Mouse (Mus musculus) yolk sac, embryonic 10.5 days (tissue): ENCODE data around the gene D230025D16Rik.
A peak's percentile ranks its signal among the peaks of the same experiment; 100 is the strongest.
"Not testable (repeated sequence)": the region's sequence is repeated elsewhere in the genome, so short reads cannot be mapped to it uniquely, and the experiment has no call there.

ENCODE experiments used
- DNase-seq: peaks from one replicate; pipeline ENCODE4 v3.0.0-alpha.2; 2017; ENCODE audit warnings: low spot score

Gene D230025D16Rik

DNA sequence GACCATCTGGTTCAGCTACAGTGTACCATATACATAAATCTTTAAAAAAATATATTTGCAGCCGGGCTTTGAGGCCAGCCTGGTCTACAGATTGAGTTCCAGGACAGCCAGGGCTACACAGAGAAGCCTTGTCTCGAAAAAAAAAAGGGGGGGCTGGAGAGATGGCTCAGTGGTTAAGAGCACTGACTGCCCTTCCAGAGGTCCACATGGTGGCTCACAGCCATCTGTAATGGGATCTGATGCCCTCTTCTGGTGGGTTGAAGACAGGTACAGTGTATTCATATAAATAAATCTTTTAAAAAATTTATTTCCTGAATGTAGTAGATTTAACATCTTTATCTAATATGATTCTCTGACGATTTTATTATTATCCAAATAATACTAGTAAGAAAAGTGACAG lies 66.9 kb downstream of the D230025D16Rik start:
- not testable (repeated sequence) for DNase-seq

DNA sequence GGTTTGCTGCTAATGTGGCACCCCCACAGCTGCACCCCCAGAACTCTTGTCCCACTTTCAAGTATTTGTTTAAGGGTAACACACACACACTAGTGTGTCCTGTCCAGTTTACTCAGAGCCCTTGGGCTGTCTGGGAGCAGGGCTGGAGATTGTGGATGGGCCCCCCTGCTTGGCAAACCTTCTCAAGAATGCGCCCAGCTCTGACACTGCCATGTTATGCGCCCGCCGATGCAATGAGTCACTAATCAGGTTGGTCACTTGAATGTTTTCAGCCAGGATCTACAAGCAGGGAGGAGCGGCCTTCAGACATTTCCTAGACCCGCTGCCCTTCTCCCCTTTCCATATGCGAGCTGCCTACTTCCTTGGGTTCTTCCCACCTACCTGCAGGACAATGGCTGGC lies 67.5 kb downstream of the D230025D16Rik start:
- no peak for DNase-seq

DNA sequence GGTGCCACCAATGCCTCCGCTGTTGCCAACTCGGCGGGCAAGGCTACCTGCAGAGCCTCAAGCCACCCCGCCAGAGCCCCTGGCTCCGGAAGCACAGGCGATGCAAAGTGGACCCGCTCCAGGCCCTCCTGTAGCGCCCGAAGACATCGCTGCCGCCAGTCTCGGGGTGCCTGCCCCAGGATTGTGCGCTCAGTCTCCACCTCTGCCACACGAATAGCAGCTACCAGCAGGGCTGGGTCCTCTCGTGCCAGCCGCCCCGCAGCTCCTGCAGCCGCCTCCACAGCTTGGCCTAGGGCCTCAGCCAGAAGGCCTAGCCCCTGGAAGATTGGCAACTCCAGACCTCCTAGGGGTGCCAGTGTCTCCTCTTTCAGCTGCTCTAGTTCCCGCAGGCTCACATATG lies 68.5 kb downstream of the D230025D16Rik start:
- no peak for DNase-seq

DNA sequence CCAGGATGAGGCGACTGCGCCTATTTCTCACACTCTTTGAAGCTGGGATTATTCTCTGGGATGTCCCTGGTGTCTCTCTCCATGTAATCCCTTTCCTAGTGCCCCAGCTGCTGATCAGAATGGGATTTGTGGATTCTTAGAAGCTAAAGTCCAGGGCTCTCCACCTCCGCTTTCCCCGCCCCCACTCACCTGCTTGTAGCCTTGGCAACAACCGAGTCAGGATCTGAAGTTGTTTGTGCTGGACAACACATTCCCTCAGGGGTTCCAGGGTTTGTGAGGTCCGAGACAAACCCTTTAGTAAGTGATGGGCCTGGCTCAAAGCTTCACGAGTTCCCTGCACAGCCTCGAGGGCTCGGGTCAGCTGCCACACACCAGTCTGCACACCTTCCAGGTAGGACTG lies 69.8 kb downstream of the D230025D16Rik start:
- DNase-seq: no peak

DNA sequence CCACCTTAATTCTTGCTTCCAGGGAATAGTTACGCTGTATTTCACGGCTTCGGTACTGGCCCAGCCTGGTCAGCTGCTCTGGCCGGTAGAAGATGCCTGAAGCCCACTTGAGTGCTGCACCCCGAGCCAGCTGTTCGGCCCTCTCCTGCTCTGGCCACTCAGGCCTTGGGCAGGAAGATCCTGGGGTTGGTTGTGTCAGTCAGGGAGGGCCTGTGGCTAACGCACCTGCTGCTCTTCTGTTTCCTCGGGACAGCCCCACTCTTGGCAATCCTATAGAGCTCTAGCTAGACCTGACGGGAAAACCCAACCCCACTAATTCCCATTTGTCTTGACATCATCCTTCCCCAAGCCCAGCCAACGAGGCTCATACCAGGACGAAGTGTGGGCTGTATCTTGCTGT lies 70.3 kb downstream of the D230025D16Rik start:
- no peak for DNase-seq

DNA sequence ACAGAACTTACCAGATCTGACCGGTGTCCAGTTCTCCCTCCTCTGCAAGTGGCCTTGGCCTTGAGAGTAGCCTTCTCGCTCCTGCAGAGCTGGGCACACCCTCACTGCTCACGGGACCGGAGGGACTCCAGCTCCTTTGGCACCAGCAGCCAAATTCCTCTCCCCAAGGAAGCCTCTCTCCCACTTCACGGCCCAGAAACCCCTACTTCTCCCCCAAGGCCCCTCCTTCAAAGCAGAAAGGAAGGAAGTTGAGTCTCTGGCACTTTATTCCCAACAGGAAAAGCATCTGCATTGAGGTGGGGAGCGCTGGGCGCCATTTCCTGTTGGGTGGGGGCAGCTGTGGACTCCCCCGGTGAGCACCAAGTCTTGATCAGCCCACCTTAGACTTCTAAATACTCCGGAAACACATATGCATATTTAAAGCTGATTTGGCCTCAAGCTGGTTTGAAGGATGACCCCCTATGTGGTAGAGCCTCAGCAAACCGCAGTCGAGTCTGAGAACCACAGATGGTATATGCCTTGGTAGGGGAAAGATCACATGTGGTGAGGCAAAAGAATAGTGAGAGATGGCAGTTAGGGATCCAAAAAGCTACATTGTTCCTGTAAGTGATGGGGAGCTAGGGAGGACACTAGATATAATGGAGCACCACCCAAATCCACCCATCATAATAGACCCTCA lies 71.1 kb downstream of the D230025D16Rik start, which contains the start of gene Exoc3l:
Gene Exoc3l (minus strand): TSS at position 207 of the 679 bp plus-strand sequence.
- DNase-seq: no peak

DNA sequence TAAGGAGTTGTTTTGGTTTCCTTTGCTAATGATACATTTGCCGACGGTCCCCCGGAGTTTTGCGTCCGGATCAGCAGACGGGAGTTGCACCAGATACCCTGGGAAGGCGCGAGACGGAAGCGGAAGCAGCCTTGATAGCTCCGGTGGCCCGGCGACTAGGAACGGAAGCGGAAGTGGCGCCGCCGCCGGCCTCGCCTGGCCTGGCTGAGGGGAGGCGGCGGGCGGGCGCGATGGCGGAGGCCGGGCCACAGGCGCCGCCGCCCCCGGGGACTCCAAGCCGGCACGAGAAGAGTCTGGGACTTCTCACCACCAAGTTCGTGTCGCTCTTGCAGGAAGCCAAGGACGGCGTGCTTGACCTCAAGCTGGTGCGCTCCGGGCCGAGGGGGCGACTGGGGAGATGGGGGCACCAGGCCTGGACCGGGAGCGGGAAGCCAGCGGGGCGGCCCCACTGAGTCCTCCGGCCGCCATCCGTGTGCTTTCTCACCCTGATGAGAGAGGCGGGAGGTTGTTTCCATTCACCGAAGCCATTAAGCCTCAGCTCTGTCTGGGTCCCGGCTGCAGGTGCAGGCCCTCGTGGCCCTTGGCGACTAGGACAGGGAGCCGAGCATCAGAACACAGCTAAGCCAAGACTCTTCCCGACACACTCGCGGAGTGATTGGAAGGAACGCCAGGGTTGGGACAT lies 72.7 kb downstream of the D230025D16Rik start, which contains the start of gene E2f4:
Gene E2f4 (plus strand): TSS at position 153 of the 682 bp plus-strand sequence.
- DNase-seq: peak; percentile 89

DNA sequence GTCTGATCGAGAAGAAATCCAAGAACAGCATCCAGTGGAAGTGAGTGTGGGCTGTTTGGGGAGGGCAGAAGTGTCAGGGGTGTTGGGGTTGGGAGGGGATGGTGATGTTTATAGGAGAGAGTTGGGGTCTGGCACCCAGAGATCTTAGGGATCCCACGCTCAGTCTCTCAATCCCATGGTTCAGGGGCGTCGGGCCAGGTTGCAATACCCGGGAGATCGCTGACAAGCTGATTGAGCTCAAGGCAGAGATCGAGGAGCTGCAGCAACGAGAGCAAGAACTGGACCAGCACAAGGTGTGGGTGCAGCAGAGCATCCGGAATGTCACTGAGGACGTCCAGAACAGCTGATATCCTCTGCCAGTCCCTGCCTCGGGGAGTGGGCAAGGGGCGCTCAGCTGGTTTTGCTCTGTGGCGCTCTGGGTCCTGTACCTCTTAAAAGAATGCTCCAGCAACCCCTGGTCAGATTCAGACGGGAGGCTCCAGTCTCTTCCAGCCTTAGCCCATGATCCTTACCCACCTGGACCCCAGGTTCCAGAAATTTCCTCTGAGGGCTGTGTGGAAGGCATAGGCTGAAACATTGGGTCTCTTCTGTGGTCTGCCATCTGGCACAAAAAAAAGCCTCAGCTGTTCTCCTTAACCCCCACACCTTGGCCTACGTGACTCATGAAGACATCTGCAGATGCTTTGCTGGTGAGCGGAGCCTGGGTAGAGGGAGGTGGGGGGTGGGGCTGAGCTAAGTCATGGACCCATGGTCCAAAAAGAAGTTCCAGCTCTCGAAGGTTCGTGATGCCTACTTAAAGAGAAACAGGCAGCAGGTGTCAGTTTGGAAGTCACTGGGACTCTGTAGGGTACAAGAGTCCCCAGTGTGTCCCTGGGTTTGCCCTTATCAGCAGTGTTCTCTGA lies 73.7 kb downstream of the D230025D16Rik start:
- DNase-seq: no peak

DNA sequence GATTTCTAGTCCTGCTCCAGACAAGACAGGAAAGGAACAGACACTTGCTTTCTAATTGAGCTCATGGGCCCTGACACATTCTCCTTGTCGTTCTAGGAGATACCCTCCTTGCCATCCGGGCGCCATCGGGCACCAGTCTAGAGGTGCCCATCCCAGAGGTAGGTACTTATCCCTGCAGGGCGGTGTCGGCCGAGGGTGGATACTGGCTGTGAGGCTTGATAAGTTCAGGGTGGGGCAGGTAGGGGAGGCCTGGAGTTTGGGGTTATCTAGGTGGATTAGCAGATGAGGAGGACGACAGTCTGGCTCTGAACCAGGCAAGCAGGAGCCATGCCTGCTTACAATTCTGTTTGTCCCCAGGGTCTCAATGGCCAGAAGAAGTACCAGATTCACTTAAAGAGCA lies 75.0 kb downstream of the D230025D16Rik start:
- DNase-seq: no peak
